Mouse (Mus musculus): ENCODE measurements around the gene Kif21a. TPM values are rescaled to one million over a fixed set of nuclear protein-coding genes. Genes with fewer than 3 reads are reported as not detected.

Kif21a gene
- 17.0 TPM for polyA plus RNA-seq (2014; fragmentation: Illumina TruSeq; extraction: RNeasy Lipid Tissue Mini Kit (QIAGEN cat#74804); ENCODE audit: low read depth, low replicate concordance)

DNA sequence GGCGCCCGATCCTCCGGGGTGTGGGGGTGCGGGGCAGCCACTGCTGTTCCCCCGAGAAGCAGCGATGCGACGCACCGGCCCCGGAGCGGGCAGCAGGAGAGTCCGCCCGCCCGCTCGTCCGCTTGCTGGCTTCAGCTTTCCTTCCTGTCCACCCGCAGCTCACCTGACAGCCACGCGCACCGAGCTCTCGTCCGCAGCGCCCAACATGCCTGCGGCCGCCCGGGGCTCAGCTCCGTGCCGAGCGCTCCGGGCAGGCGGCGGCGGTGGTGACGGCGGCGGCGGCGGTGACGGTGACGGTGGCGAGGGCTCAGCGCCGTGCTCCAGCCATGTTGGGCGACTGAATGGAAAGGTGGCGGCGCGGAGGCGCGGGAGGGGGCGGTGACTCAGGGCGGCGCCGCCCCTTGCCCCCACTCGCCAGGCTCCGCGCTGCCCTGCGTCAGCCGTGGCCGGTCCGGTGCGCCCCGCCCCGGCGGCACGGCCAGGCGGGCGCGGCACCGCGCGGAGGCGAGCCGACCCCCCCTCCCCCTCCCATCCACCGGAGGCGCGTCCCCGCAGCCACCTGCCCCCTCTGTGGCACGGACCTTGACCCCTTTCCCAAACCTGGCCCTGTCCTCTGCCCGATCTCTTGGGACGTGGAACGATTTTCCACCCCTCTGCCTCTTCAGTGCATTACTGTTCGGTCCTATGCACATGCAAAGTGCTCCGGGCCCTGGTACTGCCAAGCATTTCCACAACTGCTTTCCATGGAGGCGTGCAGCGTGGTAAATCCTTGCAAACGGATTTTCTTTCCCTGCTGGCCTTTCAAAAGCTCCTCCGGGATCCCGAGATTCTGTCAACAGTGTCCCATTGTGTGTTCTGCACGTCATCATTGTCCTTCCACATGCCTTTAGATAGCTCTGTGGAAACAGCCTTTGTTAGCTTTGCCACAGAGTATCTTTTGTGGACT lies at the start of gene Kif21a:
Gene Kif21a, minus strand, starts transcription at position 453 of the 946 bp plus-strand sequence.

Other genes starting within 250 kb of the Kif21a start
- 2.2 TPM for gene Abcd2, start 141.9 kb upstream of the Kif21a start, polyA plus RNA-seq (2014; fragmentation: Illumina TruSeq; extraction: RNeasy Lipid Tissue Mini Kit (QIAGEN cat#74804); ENCODE audit: low read depth, low replicate concordance)
- gene CN725425, start 149.5 kb upstream of the Kif21a start, polyA plus RNA-seq (2014; fragmentation: Illumina TruSeq; extraction: RNeasy Lipid Tissue Mini Kit (QIAGEN cat#74804); ENCODE audit: low read depth, low replicate concordance): 1.6 TPM